Mouse (Mus musculus) frontal cortex, postnatal 36 days (tissue): ENCODE results near the gene Akr1b7.
"Not testable (repeated sequence)": the region's sequence is repeated elsewhere in the genome, so short reads cannot be mapped to it uniquely, and the experiment has no call there.

Experiments used
- DNase-seq, 2 experiments: peaks; one replicate each; pipeline ENCODE4 v3.0.0; 2022; ENCODE audit warnings: low spot score in 2 of 2

The Akr1b7 gene

DNA sequence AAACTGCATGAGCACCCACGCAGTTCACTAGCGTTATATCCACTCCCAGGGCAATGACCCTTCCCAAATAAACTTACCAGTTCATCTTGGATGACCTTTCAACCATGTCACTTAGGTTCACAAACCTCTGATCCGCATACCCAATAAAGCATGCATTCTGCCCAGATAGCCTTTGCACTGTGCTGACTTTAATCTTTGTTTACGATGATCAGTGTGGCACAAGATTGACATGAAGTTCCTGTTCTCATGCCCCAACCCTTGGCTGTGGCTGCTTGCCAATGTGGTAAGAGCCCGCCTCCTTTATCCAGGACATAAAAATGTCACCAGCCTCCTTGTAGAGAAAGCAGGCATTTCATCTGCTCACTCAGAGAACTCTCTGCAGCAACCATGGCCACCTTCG is at the start of gene Akr1b7:
Gene Akr1b7 (plus strand): TSS at position 312 of the 400 bp plus-strand sequence.
- DNase-seq: no peak

DNA sequence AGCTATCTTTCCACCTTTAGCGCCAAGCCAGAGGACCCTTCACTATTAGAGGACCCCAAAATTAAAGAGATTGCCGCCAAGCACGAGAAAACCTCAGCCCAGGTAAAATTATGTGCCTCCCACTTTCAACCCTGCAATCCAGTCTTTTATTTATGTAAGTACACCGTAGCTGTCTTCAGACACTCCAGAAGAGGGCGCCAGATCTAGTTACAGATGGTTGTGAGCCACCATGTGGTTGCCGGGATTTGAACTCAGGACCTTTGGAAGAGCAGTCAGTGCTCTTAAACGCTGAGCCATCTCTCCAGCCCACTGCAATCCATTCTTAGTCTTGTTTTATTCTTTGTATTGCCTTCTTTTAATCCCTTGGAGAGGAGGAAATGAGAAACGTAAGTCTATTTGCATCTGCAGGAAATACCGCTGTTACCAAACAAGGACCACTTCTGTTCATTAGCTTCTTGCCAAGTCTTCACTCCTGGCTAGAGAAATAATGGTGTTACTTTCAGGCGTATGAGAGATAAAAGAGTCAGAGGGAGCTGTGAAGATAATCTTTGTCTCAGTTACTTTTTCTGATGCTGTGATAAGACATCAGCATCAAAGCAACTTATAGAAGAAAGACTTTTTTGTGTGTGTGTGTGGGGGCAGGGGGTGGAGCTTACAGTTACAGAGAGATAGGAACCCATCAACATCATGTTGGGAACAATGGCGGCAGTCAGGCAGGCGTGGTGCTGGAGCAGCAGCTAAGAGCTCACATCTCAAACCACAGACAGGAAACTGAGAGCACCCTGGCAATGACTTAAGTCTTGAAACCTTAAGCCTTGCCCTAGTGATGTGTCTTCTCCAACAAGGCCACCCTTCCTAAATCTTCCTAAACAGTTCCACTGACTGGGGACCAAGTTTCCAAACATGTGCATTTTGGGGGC is 47.7 kb upstream of the Akr1b7 start:
- DNase-seq: no peak

DNA sequence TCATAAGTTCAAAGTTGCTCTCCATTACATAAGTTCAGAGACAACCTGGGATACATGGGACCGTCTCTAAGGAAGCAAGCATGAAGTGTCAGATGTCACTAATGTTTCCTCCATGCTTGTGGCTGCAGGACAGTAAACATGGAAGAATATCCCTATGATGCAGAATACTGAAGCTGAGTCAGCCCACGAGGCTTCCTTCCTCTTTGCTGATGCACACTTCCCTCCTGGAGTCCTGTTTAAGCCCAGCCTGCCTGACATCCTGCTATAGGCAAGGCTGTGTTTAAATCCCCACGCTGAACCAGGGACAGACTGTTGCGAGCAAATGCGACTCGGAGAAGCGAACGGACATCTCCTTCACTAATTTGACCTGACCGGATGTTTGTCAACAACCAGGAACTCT is 44.1 kb upstream of the Akr1b7 start:
- no peak for DNase-seq

DNA sequence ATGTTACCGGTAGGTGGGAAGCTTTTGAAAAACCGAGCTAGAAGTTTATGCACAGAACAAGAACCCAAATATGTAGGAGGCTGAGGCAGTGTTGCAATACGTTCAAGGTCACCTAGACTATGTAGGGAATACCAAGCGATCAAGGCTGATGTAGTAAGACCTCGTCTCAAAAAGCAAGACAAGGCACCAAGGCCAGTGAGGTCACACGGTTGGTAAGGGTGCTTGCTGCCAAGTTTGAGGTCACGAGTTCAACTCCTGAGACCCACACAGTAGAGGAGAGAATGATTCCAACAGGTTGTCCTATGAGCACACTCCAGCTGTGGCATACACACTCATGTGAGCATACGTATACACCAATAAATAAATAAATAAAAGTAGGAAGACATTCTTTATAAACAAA is 42.1 kb upstream of the Akr1b7 start:
- DNase-seq: no peak

DNA sequence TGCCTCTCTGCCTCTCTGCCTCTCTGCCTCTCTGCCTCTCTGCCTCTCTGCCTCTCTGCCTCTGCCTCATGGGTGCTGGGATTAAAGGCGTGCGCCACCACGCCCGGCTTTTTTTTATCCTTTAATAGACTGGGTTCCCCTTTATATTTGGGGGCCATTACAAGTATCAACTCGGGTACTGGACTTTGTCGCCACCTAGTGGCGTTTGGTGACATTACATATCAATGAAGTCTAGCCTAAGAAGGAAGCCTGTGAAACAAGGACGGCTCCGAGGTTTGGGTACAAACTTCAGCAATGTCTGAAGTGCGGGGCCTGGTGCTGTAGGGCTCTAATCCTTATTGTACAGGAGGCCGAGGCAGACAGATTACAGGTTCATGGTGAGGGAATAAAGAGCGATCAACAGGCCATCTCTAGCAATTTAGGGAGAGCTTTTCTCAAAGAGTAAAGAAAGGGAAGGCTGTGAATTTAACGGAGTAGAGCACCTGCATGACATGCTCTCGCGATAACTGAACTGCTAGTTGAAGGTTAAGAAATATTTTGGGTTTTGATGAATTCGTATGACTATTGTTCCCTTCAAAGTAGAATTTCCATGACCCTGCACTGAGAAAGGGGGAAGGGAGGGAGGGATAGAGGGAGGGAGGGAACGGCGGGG is 40.3 kb upstream of the Akr1b7 start:
- DNase-seq: peak; percentile 78 to 88

DNA sequence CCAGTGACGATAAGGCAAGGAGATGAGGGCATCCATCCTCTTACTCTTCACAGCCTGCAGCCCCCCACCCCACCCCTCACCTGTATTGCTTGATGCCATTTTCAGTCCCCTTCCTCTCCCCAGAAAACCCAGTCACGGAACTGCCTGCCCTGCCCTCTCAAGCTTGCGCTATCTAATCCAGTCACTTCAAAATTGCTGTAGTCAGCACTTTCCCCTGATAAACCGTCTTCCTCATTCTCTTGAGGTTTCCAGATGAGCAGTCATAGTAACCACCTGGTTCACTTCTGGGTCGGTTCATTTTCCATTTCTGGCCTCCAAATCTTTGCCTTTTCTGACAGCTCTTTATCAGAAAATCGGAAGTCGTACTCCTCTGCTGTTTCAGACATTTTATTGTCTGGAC is 38.3 kb upstream of the Akr1b7 start:
- no peak for DNase-seq

DNA sequence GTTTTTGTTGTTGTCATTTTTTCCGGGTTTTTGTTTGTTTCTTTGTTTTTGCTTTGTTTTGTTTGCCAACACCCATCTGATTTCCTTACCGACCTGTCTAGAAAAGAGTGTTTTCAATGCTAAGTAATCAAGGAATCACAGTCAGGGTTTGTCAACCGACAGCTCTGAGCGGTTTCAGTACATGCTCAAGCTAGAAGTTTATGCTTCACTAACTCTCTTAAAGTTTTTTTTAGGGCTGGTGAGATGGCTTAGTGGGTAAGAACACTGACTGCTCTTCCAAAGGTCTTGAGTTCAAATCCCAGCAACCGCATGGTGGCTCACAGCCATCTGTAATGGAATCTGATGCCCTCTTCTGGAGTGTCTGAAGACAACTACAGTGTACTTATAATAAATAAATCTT is 36.2 kb upstream of the Akr1b7 start:
- not testable (repeated sequence) for DNase-seq

DNA sequence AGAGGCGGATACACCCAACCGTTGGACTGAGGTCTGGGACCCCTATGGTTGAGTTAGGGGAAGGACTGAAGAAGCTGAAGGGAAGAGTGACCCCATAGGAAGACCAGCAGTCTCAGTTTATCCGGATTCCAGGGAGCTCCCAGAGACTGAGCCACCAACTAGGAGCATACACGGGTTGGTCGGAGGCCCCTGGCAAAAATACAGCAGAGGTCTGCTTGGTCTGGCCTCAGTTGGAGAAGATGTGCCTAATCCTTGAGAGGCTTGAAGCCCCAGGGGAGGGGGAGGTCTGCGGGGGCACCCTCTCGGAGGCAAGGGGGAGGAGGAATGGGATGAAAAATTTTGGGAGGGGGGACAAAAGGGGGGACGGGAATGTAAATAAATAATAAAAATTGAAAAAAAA is 28.7 kb upstream of the Akr1b7 start:
- DNase-seq: no peak

DNA sequence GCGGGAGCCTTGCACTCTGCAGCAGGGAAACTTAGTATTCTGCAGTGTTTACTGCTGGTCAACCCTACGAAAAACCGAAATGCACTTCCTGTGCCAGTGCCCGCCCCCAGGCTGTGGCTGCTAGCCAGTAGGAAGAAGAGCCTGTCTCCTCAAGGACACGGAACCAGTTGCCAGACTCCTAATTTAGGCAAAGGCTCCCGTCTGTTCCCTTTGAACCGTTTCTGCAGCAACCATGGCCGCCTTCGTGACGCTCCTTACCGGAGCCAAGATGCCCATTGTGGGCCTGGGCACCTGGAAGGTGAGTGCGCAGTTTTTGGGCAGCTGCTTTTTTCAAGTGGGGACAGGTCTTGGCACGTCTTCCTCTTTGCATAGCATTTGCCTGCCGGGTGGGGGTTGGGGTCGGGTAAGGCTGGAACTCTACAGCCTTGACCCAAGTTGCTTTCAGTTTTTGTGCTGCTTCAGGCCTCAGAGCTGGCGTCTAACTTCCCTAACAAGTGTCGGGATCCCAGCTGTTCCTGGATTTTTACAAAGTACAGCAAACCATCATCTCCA is 27.9 kb upstream of the Akr1b7 start, which contains the start of gene Akr1b10:
Gene Akr1b10 (plus strand): TSS at position 109 of the 552 bp plus-strand sequence.
- peak; percentile 75 to 88 for DNase-seq

DNA sequence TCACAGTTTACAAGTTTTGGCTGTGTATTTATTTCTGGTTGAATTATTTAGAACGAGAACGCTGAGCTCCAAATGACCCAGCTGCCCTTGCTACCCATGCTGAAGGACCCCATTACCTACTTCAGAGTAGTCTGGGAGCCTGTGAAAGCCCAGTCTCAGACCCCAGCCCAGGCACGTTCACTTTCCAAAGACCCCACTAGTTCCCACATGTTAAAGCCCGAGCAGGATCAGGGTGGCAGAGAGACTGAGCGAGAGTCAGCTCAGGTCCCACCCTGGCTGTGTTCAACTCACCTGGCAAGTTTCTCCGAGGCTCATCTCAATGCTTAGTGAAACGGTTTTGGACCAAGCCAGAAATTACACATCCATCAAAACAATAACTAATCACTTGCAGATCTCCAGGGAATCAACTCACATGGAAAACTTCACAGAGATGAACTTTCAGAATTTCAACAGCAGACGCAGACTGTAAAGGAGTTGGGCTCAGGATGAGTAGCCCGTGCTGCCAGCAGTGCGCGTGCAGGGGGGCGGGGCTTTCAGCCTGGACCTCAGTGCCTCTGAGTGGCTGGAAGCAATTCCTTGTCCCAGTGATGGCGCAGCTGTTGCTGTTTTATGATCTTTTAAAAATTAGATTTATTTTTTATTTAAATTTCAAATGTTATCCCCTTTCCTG is 27.3 kb upstream of the Akr1b7 start:
- DNase-seq: no peak

DNA sequence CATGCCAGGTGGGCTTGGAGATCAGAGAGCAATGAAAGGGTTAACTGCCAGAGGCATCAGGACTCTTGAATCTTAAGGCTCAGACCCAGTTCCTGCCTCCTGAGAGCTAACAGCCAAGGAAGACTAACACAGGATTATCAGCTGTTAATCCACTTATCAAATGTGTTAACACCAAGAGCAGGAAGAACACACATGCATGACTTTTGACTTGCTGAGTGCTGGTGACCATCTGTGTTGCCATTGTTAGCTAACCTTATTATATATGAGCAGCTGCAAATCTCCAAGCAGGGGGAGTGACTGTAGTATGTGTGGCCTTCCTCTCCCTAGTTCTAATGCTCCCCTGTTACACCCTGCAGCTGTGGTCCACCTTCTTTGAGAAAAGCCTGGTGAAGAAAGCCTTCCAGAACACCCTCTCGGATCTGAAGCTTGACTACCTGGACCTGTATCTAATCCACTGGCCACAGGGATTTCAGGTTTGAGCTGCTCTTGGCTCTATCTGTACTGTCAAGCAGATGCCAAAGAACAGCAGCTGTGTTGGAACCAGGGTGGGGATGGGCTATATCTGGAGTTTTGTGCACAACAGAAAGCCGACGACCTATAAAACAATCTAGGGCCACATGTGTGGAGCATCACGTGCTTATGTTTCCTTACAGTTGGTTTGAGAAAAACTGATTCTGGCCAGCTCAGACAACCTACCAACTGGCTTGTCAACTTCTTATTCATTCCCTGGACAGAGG is 23.5 kb upstream of the Akr1b7 start:
- DNase-seq: no peak

DNA sequence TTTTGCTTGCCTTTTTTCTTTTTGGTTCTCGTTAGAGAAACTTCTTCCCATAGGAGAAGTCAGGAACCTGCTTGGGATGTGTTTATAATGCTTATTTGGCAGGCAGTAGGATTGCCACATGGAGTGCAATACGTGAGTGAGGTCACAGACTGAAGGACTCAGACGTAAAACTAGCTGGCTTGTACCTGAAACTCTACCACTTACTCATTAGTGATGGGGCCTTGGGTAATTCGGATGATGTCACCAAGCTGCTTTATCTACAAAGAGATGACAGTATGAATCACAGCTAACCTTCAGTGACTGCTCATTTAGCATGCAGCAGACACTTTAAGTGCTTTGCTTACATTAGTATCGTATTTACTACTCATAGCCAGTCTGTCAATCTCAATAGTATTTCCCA is 16.2 kb upstream of the Akr1b7 start:
- DNase-seq: no peak

DNA sequence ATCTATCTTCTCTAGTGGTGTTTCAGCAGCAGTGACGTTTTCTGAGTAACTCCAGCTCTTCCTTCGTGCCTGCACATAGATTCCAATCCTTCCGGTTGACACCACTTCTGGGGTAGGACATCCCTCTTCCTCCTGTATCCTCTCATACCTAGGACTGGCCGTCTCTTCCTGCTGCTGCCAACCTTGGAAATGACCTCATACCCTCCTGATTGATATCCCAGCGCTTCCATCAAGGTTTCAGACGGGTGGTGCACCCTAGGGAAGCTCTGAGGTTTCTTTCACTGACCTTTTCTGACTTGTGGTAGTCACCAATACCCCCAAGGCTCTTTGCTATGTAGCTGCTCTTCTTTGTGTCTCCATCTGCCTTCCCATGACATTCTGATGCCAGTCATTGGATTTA is 13.7 kb upstream of the Akr1b7 start:
- no peak for DNase-seq

DNA sequence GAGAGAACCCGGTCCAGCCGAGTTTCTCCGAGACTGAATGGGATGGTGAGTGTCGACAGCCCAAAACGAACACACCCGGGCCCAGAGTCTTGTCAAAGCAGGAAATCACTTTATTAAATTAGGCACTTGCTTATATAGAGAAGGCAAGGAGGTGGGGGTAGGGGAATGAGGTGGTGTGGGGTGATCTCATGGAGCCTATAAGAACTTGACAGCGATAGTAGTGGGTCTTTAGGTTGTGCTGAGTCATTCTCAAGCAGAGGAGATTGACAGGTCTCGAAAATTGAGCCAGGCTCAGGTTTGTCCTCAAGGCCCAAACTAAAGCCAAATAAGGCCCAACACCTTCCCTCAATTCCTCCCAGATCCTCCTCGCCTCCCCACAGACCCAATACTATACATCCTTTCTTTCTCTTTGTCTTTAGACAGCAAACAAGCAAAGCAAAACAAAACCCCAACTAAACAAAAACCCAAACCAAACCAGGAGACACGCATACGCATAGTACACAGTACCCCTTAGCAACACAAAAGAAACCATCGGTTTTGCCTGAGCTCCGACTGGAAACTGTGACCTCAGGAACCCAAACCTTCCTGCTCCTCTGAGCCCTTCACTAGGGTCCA is 12.4 kb upstream of the Akr1b7 start:
- DNase-seq: no peak

DNA sequence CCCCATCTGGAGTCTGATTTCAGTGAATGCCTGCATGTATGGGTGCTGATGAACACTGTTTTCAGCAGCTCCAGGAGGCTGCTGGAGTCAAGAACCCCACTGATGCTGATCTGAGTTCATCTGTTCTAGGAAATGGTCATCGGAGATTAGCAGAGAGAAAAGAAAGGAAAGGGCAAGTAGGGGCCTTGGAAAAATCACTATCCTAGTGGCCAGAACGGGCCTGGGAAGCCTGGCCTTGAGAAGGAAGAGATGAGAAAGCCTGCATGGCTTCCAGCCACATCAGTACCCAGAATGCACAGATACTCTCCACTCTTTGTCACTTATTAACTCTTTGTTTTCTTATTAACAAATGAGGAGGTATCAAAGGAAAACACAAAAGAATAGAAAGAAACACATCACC is 11.4 kb upstream of the Akr1b7 start:
- no peak for DNase-seq

DNA sequence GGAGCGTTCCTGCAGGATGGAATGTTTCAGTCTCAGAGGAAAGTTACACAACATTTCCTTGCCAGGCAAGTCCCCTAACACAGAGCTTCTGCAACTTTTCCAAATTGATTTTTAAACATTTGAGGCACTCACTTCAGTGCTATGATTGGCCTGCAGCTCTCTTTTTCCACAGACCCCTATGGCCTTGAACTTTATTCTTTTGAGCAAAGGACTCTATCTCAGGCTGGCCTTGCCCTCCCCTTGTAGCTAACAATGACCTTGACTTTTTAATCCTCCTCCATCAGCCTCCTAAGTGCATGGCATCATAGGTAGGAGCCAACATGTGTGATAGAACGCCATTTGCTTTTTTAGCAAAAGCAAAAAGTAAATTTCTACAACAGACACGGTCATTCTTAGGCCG is 5.4 kb upstream of the Akr1b7 start:
- DNase-seq: no peak

DNA sequence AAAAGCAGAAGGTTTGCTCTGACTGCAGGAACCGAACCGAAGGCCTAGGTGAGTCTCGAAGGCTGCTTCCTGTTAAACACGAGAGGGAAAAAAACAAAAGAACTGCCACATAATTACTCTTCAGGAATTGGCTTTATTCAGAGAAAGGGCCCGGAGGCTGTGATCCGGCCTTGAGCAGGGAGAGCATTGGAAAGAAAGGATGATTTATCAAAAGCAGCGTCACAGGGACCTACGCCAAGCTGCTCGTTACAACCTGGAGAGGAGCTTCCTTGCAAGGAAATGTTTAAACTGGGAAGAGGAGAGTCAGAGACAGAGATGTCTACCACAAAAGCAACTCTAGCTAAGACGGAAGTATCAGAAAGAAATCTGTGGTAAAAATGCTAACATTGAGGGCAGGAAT is 4.7 kb upstream of the Akr1b7 start:
- DNase-seq: no peak

DNA sequence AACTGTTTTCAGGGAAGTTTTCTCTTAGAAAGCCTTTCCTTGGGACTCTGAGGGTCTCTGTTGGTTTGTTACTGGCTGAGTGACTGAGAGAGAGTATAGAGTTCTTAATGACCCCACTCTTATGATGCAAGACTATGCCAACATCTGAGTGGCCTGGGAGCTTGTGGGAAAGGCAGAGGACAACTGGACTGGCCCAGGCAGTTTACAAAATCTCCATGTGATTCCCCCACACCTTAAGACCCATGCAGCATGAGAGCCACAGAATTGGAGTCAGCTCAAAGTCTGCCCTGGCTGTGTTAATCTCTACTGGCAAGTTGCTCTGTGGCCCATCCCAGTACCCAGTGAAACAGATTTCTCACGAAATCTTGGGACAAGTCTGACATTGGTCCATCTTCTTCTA is 554 bp downstream of the Akr1b7 start:
- DNase-seq: no peak

DNA sequence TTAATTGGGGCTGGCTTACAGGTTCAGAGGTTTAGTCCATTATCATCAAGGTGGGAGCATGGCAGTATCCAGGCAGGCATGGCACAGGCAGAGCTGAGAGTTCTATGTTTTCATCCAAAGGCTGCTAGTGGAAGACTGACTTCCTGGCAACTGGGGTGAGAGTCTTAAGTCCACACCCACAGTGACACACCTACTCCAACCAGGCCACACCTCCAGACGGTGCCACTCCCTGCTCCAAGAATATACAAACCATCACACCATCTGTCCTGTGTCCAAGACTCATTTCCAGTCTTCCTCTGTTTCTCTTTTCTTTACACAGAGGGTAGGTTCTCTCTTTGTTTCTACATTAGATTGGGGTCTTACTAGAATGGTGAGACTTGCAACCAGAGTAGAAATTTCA is 1.3 kb downstream of the Akr1b7 start:
- DNase-seq: not testable (repeated sequence)

DNA sequence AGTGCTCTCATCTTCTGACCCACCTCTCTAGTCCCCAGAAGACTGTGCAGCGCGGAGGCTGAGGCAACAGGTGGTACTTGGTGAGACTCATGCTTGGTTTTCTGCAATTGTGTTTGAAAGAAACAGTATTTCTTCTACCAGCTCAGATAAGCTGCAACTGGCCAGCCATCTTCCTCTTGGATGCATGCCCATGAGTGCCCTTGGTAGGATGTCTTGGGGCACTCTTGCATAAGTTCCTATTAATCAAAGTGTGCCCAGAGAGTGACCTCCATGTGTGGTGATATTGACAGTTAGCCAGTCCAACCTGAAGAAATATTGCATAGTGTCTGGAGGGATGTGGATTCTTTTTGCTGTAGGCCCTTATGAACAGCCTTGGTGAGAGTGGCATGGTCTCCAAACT is 4.4 kb downstream of the Akr1b7 start:
- DNase-seq: no peak

DNA sequence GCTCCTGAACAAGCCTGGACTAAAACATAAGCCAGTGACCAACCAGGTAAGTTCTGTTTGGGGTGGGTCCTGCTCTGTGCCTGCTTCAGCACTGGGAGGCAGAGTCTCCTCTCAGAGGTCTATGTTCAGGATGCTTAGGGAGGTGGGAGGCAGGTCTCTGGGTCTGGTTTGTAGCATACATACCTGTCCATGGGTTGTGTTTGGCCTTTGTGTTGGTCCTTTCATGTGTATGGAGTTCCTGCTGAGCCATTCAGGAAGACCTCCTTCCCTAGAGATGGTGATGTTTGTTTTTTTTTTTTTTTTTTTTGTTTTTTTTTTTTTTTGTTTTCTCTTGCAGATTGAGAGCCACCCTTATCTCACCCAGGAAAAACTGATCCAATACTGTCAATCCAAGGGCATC is 6.9 kb downstream of the Akr1b7 start:
- no peak for DNase-seq
